Mouse (Mus musculus) kidney, postnatal 0 days (tissue): ENCODE measurements around the gene Akr1c12. TPM values are rescaled to one million over a fixed set of nuclear protein-coding genes. Genes with fewer than 3 reads are reported as not detected.

Experiments
- ATAC-seq: fragments of 200-750 bp; cut with Nextera tagmentation; replicated peaks from 2 replicates; pipeline ENCODE4 v1.8.0; 2017; ENCODE audit warnings: low read depth, moderate number of reproducible peaks, moderate TSS enrichment, moderate library complexity; ENCODE audit not compliant: low FRiP score
- DNase-seq: peaks from one replicate; pipeline ENCODE4 v3.0.0-alpha.2; 2016; ENCODE audit warnings: low spot score
- H3K27ac ChIP-seq: fragments of 300-500 bp; sonication (generic); 2 replicates; pipeline ENCODE4 v1.5.1; 2014; ENCODE audit warnings: mild to moderate bottlenecking
- H3K27me3 ChIP-seq: fragments of 300-500 bp; sonication (generic); 2 replicates; pipeline ENCODE4 v1.6.1; 2014; ENCODE audit warnings: low read length, mixed read lengths; ENCODE audit not compliant: insufficient read depth
- H3K36me3 ChIP-seq: fragments of 300-500 bp; sonication (generic); 2 replicates; pipeline ENCODE4 v1.6.1; 2014; ENCODE audit warnings: low read length, mixed read lengths; ENCODE audit not compliant: insufficient read depth
- H3K4me1 ChIP-seq: fragments of 300-500 bp; sonication (generic); replicated peaks from 2 replicates; pipeline ENCODE4 v1.6.1; 2014; ENCODE audit warnings: antibody characterized with exemption, low read length, mixed read lengths; ENCODE audit not compliant: insufficient read depth
- H3K4me2 ChIP-seq: fragments of 300-500 bp; sonication (generic); 2 replicates; pipeline ENCODE4 v1.6.1; 2014; ENCODE audit warnings: mild to moderate bottlenecking, low read length, moderate library complexity, mixed read lengths
- H3K4me3 ChIP-seq: fragments of 300-500 bp; sonication (generic); replicated peaks from 2 replicates; pipeline ENCODE4 v1.5.1; 2014; ENCODE audit warnings: low read depth, low read length
- H3K9ac ChIP-seq: fragments of 300-500 bp; sonication (generic); 2 replicates; pipeline ENCODE4 v1.6.1; 2014; ENCODE audit warnings: low read depth, low read length
- H3K9me3 ChIP-seq: fragments of 300-500 bp; sonication (generic); replicated peaks from 2 replicates; pipeline ENCODE4 v1.6.1; 2016; ENCODE audit warnings: low read length, inconsistent platforms, mixed read lengths
- CTCF ChIP-seq: IDR thresholded peaks from 2 replicates; pipeline ENCODE4 v1.5.1; 2016; ENCODE audit warnings: antibody characterized with exemption, low read depth, mild to moderate bottlenecking, moderate library complexity
- WGBS: fragments of 180-500 bp; shearing (Covaris S2); extraction: QIAGEN DNeasy Blood & Tissue Kit; methylation state at CpG from one replicate; pipeline ENCODE4 v1.1.7; 2014; 5-methylcytosine and 5-hydroxymethylcytosine counted together
- polyA plus RNA-seq: library from polyadenylated mRNA; unstranded; fragments of >200 nt; fragmentation: Nextera tagmentation; extraction: Ambion mirVana; gene quantifications from 2 replicates; pipeline ENCODE4 v1.2.1, GENCODE M21; 2015

The Akr1c12 gene
- polyA plus RNA-seq, 1 experiment from 2014 or later, result 6.8 TPM

GRCm38 (mm10) chr13:4249347-4249746, 29.9 kb downstream of the Akr1c12 start:
- no peak overlapping the region for H3K4me2 ChIP-seq
- no peaks in the 10 kb centered on the region for H3K36me3 ChIP-seq
- no peaks in the 10 kb centered on the region for H3K27me3 ChIP-seq
- H3K9ac ChIP-seq, result no peak overlapping the region
- DNase-seq (peak; percentile 75), ATAC-seq (0 out of 2 replicates have a peak, but pooled peaks have one; percentile 40)
- no peak overlapping the region for H3K27ac ChIP-seq
- WGBS, result 29% methylated on average over 3 of the region's 3 CpGs
- TF ChIP-seq CTCF, result no peak
- H3K4me3 ChIP-seq, result no peak overlapping the region
- H3K4me1 ChIP-seq, result no peaks in the 10 kb centered on the region
- no peaks in the 10 kb centered on the region for H3K9me3 ChIP-seq

- Histone ChIP-seq H3K9ac (no peak overlapping the region), H3K4me1 (no peaks in the 10 kb centered on the region), H3K4me2 (peak overlapping the region; percentile 39), H3K27me3 (no peaks in the 10 kb centered on the region), H3K4me3 (0 out of 2 replicates have a peak overlapping the region, but pooled peaks have one; percentile 9), H3K9me3 (no peaks in the 10 kb centered on the region), H3K36me3 (no peaks in the 10 kb centered on the region), H3K27ac (no peak overlapping the region)
- DNase-seq (peak; percentile 76), ATAC-seq (peak; percentile 95)
- WGBS, result 2% methylated on average over 13 of the region's 13 CpGs
- TF ChIP-seq CTCF, result 0 out of 2 replicates have a peak, but pooled peaks have one; percentile 10
These were observed 34.2 kb downstream of the Akr1c12 start for GRCm38 (mm10) chr13:4244861-4245559.

- no peak overlapping the region for H3K9ac ChIP-seq
- no peaks in the 10 kb centered on the region for H3K36me3 ChIP-seq
- 0 out of 2 replicates have a peak, but pooled peaks cover 3% of the 10 kb centered on the region for H3K4me1 ChIP-seq
- TF ChIP-seq CTCF, result no peak
- H3K27me3 ChIP-seq, result no peaks in the 10 kb centered on the region
- ATAC-seq (peak; percentile 97), DNase-seq (peak; percentile 64)
- peak overlapping the region; percentile 31 for H3K4me2 ChIP-seq
- 53% methylated on average over 3 of the region's 3 CpGs for WGBS
- H3K27ac ChIP-seq, result peak overlapping the region; percentile 27; the same call in 1 of the 2 replicates
- H3K9me3 ChIP-seq, result no peaks in the 10 kb centered on the region
- peak overlapping the region; percentile 8; the same call in 1 of the 2 replicates for H3K4me3 ChIP-seq
These were observed 45.6 kb downstream of the Akr1c12 start for GRCm38 (mm10) chr13:4233536-4234172.

- 0 out of 2 replicates have a peak overlapping the region, but pooled peaks have one; percentile 15 for H3K27ac ChIP-seq
- TF ChIP-seq CTCF, result no peak
- 0 out of 2 replicates have a peak, but pooled peaks cover 3% of the 10 kb centered on the region for H3K4me1 ChIP-seq
- no peak overlapping the region for H3K9ac ChIP-seq
- H3K4me2 ChIP-seq, result no peak overlapping the region
- WGBS, result 69% methylated on average over 1 of the region's 1 CpGs
- H3K4me3 ChIP-seq, result no peak overlapping the region
- DNase-seq, result no peak
- no peaks in the 10 kb centered on the region for H3K36me3 ChIP-seq
- 0 out of 2 replicates have a peak, but pooled peaks have one; percentile 27 for ATAC-seq
- no peaks in the 10 kb centered on the region for H3K9me3 ChIP-seq
- H3K27me3 ChIP-seq, result no peaks in the 10 kb centered on the region
These were observed 46.1 kb downstream of the Akr1c12 start for GRCm38 (mm10) chr13:4233135-4233534.

- no peak for ATAC-seq
- WGBS, result 83% methylated on average over 8 of the region's 8 CpGs
- no peak overlapping the region for H3K27ac ChIP-seq
- TF ChIP-seq CTCF, result no peak
- no peaks in the 10 kb centered on the region for H3K27me3 ChIP-seq
- H3K4me2 ChIP-seq, result no peak overlapping the region
- no peak overlapping the region for H3K9ac ChIP-seq
- no peaks in the 10 kb centered on the region for H3K36me3 ChIP-seq
- 0 out of 2 replicates have a peak, but pooled peaks cover 3% of the 10 kb centered on the region for H3K4me1 ChIP-seq
- H3K9me3 ChIP-seq, result no peaks in the 10 kb centered on the region
- H3K4me3 ChIP-seq, result no peak overlapping the region
- DNase-seq, result no peak
These were observed 48.2 kb downstream of the Akr1c12 start for GRCm38 (mm10) chr13:4230841-4231623.

GRCm38 (mm10) chr13:4228441-4228840, 50.8 kb downstream of the Akr1c12 start, which contains the start of gene Akr1c19:
TSS of gene Akr1c19 (plus strand) at chr13:4228700.
- Histone ChIP-seq H3K9me3 (no peaks in the 10 kb centered on the region), H3K27ac (no peak within 1 kb of the TSS), H3K4me3 (no peak within 1 kb of the TSS), H3K4me1 (0 out of 2 replicates have a peak, but pooled peaks cover 3% of the 10 kb centered on the region), H3K27me3 (no peaks in the 10 kb centered on the region), H3K36me3 (no peaks in the 10 kb centered on the region), H3K9ac (no peak within 1 kb of the TSS), H3K4me2 (no peak within 1 kb of the TSS)
- no peak for ATAC-seq
- 58% methylated on average over 1 of the region's 1 CpGs for WGBS
- TF ChIP-seq CTCF, result no peak
- peak; percentile 62 for DNase-seq

Other genes starting within 250 kb of the Akr1c12 start
- gene Akr1c14, start 230.4 kb downstream of the Akr1c12 start, polyA plus RNA-seq, result 1.7 and 2.0 TPM in 2 replicates
- 3.8 and 4.1 TPM in 2 replicates for gene Akr1c18, start 128.8 kb downstream of the Akr1c12 start, polyA plus RNA-seq
- gene Akr1c13, start 88.3 kb downstream of the Akr1c12 start, polyA plus RNA-seq, result 10.1 and 11.6 TPM in 2 replicates
- gene Akr1c19, start 50.7 kb downstream of the Akr1c12 start, polyA plus RNA-seq, result 73.0 and 76.7 TPM in 2 replicates
- 0.09 TPM in 1 of 2 replicates, not detected in the other for gene Akr1c6, start 154.9 kb upstream of the Akr1c12 start, polyA plus RNA-seq
- 0.09 TPM in 1 of 2 replicates, not detected in the other for gene Akr1c20, start 243.9 kb upstream of the Akr1c12 start, polyA plus RNA-seq